Mouse (Mus musculus) hindbrain, embryonic 13.5 days (tissue): ENCODE measurements around the gene Mcmbp. TPM values are rescaled to one million over a fixed set of nuclear protein-coding genes. Genes with fewer than 3 reads are reported as not detected.

Experiments
- ATAC-seq: fragments of 200-750 bp; cut with Nextera tagmentation; 2 replicates; pipeline ENCODE4 v1.8.0; 2017; ENCODE audit warnings: moderate TSS enrichment; ENCODE audit not compliant: low FRiP score
- H3K27ac ChIP-seq: fragments of 300-500 bp; sonication (generic); 2 replicates; pipeline ENCODE4 v1.5.1; 2015; ENCODE audit warnings: inconsistent platforms, mild to moderate bottlenecking, moderate library complexity
- H3K27me3 ChIP-seq: fragments of 300-500 bp; sonication (generic); 2 replicates; pipeline ENCODE4 v1.6.1; 2015; ENCODE audit warnings: mild to moderate bottlenecking, inconsistent platforms
- H3K36me3 ChIP-seq: fragments of 300-500 bp; sonication (generic); 2 replicates; pipeline ENCODE4 v1.6.1; 2015; ENCODE audit warnings: mild to moderate bottlenecking, inconsistent platforms
- H3K4me1 ChIP-seq: fragments of 300-500 bp; sonication (generic); replicated peaks from 2 replicates; pipeline ENCODE4 v1.6.1; 2015; ENCODE audit warnings: inconsistent platforms
- H3K4me2 ChIP-seq: fragments of 300-500 bp; sonication (generic); 2 replicates; pipeline ENCODE4 v1.6.1; 2015; ENCODE audit warnings: inconsistent platforms, mild to moderate bottlenecking, moderate library complexity
- H3K4me3 ChIP-seq: fragments of 300-500 bp; sonication (generic); 2 replicates; pipeline ENCODE4 v1.5.1; 2015; ENCODE audit warnings: mild to moderate bottlenecking, inconsistent platforms
- H3K9ac ChIP-seq: fragments of 300-500 bp; sonication (generic); 2 replicates; pipeline ENCODE4 v1.6.1; 2015; ENCODE audit warnings: mild to moderate bottlenecking, inconsistent platforms
- H3K9me3 ChIP-seq: fragments of 300-500 bp; sonication (generic); 2 replicates; pipeline ENCODE4 v1.6.1; 2016; ENCODE audit warnings: inconsistent platforms
- WGBS: fragments of 180-500 bp; shearing (Covaris S2); methylation state at CpG from one replicate; pipeline ENCODE4 v1.1.7; 2015; 5-methylcytosine and 5-hydroxymethylcytosine counted together
- polyA plus RNA-seq: library from polyadenylated mRNA; unstranded; fragments of >200 nt; fragmentation: Nextera tagmentation; extraction: Ambion mirVana; gene quantifications from 2 replicates; pipeline ENCODE4 v1.2.1, GENCODE M21; 2015

Mcmbp gene
- polyA plus RNA-seq: 53.8 and 57.1 TPM in 2 replicates

- peak within 1 kb of the TSS; percentile 68 for H3K4me2 ChIP-seq
- peaks cover 28% of the 10 kb centered on the region for H3K4me1 ChIP-seq
- peak; percentile 84 for ATAC-seq
- H3K27ac ChIP-seq: peak within 1 kb of the TSS; percentile 94
- H3K9ac ChIP-seq: peak within 1 kb of the TSS; percentile 98
- H3K4me3 ChIP-seq: peak within 1 kb of the TSS; percentile 77
- peaks cover 9% of the 10 kb centered on the region for H3K27me3 ChIP-seq
- under 1% methylated on average over 23 of the region's 35 CpGs for WGBS
- H3K9me3 ChIP-seq: no peaks in the 10 kb centered on the region
- H3K36me3 ChIP-seq: peaks cover 8% of the 10 kb centered on the region
Observed at GRCm38 (mm10) chr7:128740334-128740733, at the start of gene Mcmbp. Mcmbp (minus strand) TSS chr7:128740495.

- ATAC-seq: no peak
Observed at GRCm38 (mm10) chr7:128790045-128790444, 49.8 kb upstream of the Mcmbp start.

DNA sequence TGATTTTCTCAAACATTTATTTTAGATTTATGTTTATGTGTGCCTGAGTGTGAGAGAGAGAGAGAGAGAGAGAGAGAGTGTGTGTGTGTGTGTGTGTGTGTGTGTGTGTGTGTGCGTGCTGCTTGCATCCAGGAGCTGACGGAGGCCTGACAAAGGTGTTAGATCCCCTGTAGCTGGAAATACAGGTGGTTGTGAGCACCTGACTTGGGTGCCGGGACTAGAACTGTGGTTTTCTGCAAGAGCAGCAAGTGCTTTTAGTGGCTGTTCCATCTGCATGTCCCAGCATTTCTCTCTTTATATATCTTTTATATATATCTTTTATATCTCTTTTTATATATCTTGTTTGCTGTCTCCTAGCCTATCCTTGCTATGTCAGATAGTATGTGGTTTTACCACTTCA, 41.6 kb upstream of the Mcmbp start:
- Histone ChIP-seq H3K4me3 (no peak overlapping the region), H3K36me3 (peaks cover 79% of the 10 kb centered on the region), H3K9ac (no peak overlapping the region), H3K9me3 (no peaks in the 10 kb centered on the region), H3K4me2 (no peak overlapping the region), H3K27ac (no peak overlapping the region), H3K27me3 (no peaks in the 10 kb centered on the region), H3K4me1 (no peaks in the 10 kb centered on the region)
- WGBS: 87% methylated on average over 3 of the region's 3 CpGs
- ATAC-seq: no peak

More at GRCm38 (mm10) chr7:128790045-128790444, 49.8 kb upstream of the Mcmbp start:
- 88% methylated on average over 4 of the region's 4 CpGs for WGBS
- H3K27me3 ChIP-seq: no peaks in the 10 kb centered on the region
- no peaks in the 10 kb centered on the region for H3K9me3 ChIP-seq
- no peak overlapping the region for H3K27ac ChIP-seq
- H3K4me2 ChIP-seq: no peak overlapping the region
- H3K4me3 ChIP-seq: no peak overlapping the region
- peaks cover 18% of the 10 kb centered on the region for H3K36me3 ChIP-seq
- H3K4me1 ChIP-seq: no peaks in the 10 kb centered on the region
- no peak overlapping the region for H3K9ac ChIP-seq

GRCm38 (mm10) chr7:128779305-128779704, 39.0 kb upstream of the Mcmbp start:
- H3K4me3 ChIP-seq: no peak overlapping the region
- peak; percentile 54; the same call in 1 of the 2 replicates for ATAC-seq
- H3K9ac ChIP-seq: no peak overlapping the region
- peak overlapping the region; percentile 35; the same call in 1 of the 2 replicates for H3K27ac ChIP-seq
- no peaks in the 10 kb centered on the region for H3K27me3 ChIP-seq
- no peaks in the 10 kb centered on the region for H3K9me3 ChIP-seq
- no peaks in the 10 kb centered on the region for H3K4me1 ChIP-seq
- no peak overlapping the region for H3K4me2 ChIP-seq
- WGBS: 44% methylated on average over 6 of the region's 6 CpGs
- H3K36me3 ChIP-seq: peaks cover 82% of the 10 kb centered on the region

- no peak overlapping the region for H3K4me2 ChIP-seq
- H3K4me1 ChIP-seq: no peaks in the 10 kb centered on the region
- no peak overlapping the region for H3K27ac ChIP-seq
- peaks cover 90% of the 10 kb centered on the region for H3K36me3 ChIP-seq
- H3K27me3 ChIP-seq: no peaks in the 10 kb centered on the region
- 97% methylated on average over 6 of the region's 6 CpGs for WGBS
- ATAC-seq: no peak
- H3K4me3 ChIP-seq: no peak overlapping the region
- H3K9ac ChIP-seq: no peak overlapping the region
- H3K9me3 ChIP-seq: no peaks in the 10 kb centered on the region
Observed at GRCm38 (mm10) chr7:128777201-128777600, 36.9 kb upstream of the Mcmbp start.

DNA sequence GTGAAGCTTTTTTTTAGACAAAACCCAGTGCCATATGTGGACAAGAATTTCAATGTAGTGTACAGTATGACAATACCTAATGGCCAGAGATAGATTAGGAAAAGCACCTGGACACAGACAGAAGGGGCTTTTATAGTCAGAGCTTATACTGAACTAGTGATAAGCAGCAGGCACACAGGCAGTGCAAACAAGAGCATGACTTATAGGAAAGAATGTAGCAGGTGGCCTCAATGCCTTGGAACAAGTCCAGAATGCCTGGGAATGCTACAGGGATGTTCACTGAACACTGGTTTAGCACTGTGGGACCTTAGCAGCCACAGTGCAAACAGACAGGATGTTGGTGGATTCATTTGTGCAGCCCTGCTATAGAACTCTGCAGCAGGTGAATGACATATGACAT, 26.4 kb upstream of the Mcmbp start:
- H3K9me3 ChIP-seq: no peaks in the 10 kb centered on the region
- H3K4me2 ChIP-seq: no peak overlapping the region
- H3K4me1 ChIP-seq: no peaks in the 10 kb centered on the region
- H3K27ac ChIP-seq: no peak overlapping the region
- ATAC-seq: no peak
- no peak overlapping the region for H3K4me3 ChIP-seq
- peaks cover 90% of the 10 kb centered on the region for H3K36me3 ChIP-seq
- no peak overlapping the region for H3K9ac ChIP-seq
- H3K27me3 ChIP-seq: no peaks in the 10 kb centered on the region

DNA sequence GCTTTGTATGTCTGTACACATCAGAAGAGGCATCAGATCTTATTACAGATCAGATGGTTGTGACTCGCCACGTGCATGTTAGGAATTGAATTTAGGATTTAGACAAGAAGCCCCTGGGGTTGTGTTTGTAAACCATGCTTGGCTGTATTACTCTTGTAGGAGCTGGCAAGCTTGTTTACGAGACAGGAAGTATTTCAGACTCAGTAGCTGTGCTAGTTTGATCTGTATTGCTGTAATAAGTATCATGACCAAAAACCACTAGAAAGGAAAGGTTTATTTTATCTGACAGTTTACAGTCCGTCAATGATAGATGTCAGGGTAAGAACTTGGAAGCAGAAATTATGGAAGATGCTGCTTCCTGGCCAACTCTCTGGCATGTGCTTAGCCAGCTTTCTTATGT, 18.7 kb upstream of the Mcmbp start:
- Histone ChIP-seq H3K27me3 (no peaks in the 10 kb centered on the region), H3K36me3 (peaks cover 92% of the 10 kb centered on the region), H3K9ac (no peak overlapping the region), H3K9me3 (no peaks in the 10 kb centered on the region), H3K27ac (no peak overlapping the region), H3K4me2 (no peak overlapping the region), H3K4me3 (no peak overlapping the region), H3K4me1 (no peaks in the 10 kb centered on the region)
- 97% methylated on average over 4 of the region's 4 CpGs for WGBS
- ATAC-seq: no peak

DNA sequence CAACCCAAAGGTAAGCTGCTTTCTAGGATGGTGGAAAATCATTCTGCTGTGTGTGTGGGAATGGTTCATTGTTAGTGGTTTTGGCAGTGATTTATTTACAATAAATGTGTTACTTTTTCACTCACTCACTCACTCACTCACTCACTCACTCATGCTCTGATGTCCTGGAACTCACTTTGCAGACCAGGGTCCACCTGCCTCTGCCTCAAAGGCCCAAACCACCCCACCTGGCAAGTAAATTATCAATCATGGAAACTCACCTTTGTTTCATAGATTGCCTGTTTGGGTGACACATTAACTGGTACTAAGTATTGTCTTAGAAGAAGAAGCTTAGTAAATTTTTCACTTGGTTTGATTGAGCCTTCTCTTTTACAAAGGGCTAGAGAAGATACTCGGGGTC, 15.1 kb upstream of the Mcmbp start:
- Histone ChIP-seq H3K9ac (no peak overlapping the region), H3K36me3 (peaks cover 88% of the 10 kb centered on the region), H3K4me2 (no peak overlapping the region), H3K9me3 (no peaks in the 10 kb centered on the region), H3K4me3 (no peak overlapping the region), H3K27me3 (no peaks in the 10 kb centered on the region), H3K4me1 (no peaks in the 10 kb centered on the region), H3K27ac (no peak overlapping the region)
- WGBS: 93% methylated on average over 1 of the region's 1 CpGs
- no peak for ATAC-seq

DNA sequence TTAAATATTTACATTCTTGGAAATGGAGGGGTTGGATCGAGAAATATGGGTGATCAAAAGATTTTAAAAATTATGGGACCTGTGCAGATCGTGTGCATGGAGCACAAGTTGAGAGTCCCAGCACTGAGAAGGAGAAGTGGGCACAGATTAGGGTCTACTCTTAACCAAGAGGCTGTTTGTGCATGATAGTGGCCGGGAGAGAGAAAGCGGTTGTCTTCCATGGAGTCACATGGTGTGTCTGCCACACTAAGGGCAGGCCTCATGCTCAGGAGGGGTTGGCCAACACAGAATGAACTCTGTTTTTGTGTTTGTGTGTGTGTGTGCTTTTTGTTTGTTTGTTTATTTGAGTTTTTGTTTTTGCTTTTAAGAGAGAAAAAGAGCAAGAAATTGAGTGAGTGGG, 11.7 kb upstream of the Mcmbp start:
- peaks cover 63% of the 10 kb centered on the region for H3K36me3 ChIP-seq
- H3K27ac ChIP-seq: no peak overlapping the region
- no peaks in the 10 kb centered on the region for H3K9me3 ChIP-seq
- no peak for ATAC-seq
- WGBS: 95% methylated on average over 4 of the region's 4 CpGs
- no peak overlapping the region for H3K4me3 ChIP-seq
- H3K27me3 ChIP-seq: no peaks in the 10 kb centered on the region
- H3K4me2 ChIP-seq: no peak overlapping the region
- peaks cover 22% of the 10 kb centered on the region for H3K4me1 ChIP-seq
- no peak overlapping the region for H3K9ac ChIP-seq

GRCm38 (mm10) chr7:128750296-128750695, 10.0 kb upstream of the Mcmbp start:
- Histone ChIP-seq H3K27ac (no peak overlapping the region), H3K36me3 (peaks cover 47% of the 10 kb centered on the region), H3K4me1 (peaks cover 40% of the 10 kb centered on the region), H3K9me3 (no peaks in the 10 kb centered on the region), H3K4me2 (no peak overlapping the region), H3K4me3 (no peak overlapping the region), H3K9ac (no peak overlapping the region), H3K27me3 (no peaks in the 10 kb centered on the region)
- 94% methylated on average over 9 of the region's 9 CpGs for WGBS
- ATAC-seq: no peak

- H3K4me2 ChIP-seq: no peak overlapping the region
- H3K9me3 ChIP-seq: no peaks in the 10 kb centered on the region
- H3K4me1 ChIP-seq: peaks cover 45% of the 10 kb centered on the region
- H3K27ac ChIP-seq: no peak overlapping the region
- H3K36me3 ChIP-seq: peaks cover 32% of the 10 kb centered on the region
- ATAC-seq: no peak
- H3K4me3 ChIP-seq: no peak overlapping the region
- 75% methylated on average over 3 of the region's 3 CpGs for WGBS
- no peaks in the 10 kb centered on the region; the same call in 1 of the 2 replicates for H3K27me3 ChIP-seq
- peak overlapping the region; percentile 20; the same call in 1 of the 2 replicates for H3K9ac ChIP-seq
Observed at GRCm38 (mm10) chr7:128748758-128749157, 8.5 kb upstream of the Mcmbp start.

DNA sequence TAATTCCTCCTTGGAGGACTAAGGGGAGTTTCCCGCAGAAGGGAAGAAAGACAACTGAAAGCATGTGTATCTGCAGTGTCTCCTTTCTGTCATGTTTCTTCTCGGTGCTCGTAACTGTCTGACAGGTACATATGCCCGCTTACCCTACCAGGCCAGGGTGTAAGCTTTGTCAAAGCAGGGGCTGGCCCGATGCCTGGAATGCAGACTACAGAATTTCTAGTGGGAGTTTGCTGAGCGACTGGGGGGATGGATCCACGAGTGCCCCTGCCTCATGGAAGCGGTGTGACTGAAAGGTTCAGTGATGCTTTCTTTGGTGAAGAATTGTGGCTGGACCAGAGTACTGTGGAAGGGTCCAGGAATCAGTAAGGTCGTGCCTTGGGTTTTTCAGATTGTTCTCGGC, 5.9 kb upstream of the Mcmbp start:
- H3K9ac ChIP-seq: peak overlapping the region; percentile 94
- H3K4me1 ChIP-seq: peaks cover 45% of the 10 kb centered on the region
- peaks cover 16% of the 10 kb centered on the region for H3K36me3 ChIP-seq
- H3K4me2 ChIP-seq: peak overlapping the region; percentile 92
- H3K9me3 ChIP-seq: no peaks in the 10 kb centered on the region
- H3K4me3 ChIP-seq: peak overlapping the region; percentile 93
- no peak for ATAC-seq
- peaks cover 9% of the 10 kb centered on the region for H3K27me3 ChIP-seq
- H3K27ac ChIP-seq: no peak overlapping the region
- 93% methylated on average over 10 of the region's 10 CpGs for WGBS

GRCm38 (mm10) chr7:128744684-128745485, 4.6 kb upstream of the Mcmbp start, which contains the start of gene Sec23ip:
Sec23ip (plus strand) TSS chr7:128744943.
- peak within 1 kb of the TSS; percentile 93 for H3K4me3 ChIP-seq

More at GRCm38 (mm10) chr7:128744684-128745485, 4.6 kb upstream of the Mcmbp start, which contains the start of gene Sec23ip:
- under 1% methylated on average over 55 of the region's 55 CpGs for WGBS
- H3K27ac ChIP-seq: peak within 1 kb of the TSS; percentile 73
- H3K27me3 ChIP-seq: peaks cover 9% of the 10 kb centered on the region
- peak within 1 kb of the TSS; percentile 92 for H3K4me2 ChIP-seq
- ATAC-seq: peak; percentile 86
- peaks cover 3% of the 10 kb centered on the region for H3K36me3 ChIP-seq
- peak within 1 kb of the TSS; percentile 94 for H3K9ac ChIP-seq
- H3K4me1 ChIP-seq: peaks cover 45% of the 10 kb centered on the region
- H3K9me3 ChIP-seq: no peaks in the 10 kb centered on the region
